Mouse (Mus musculus) E14TG2a.4 (cell line): ENCODE data around the gene Ints12.

Experiments
- CTCF ChIP-seq: conservative IDR thresholded peaks from 2 replicates; pipeline ENCODE4 v1.5.1; 2014; ENCODE audit warnings: low read length
- POU5F1 ChIP-seq: IDR thresholded peaks from 2 replicates; pipeline ENCODE4 v1.6.1; 2014; ENCODE audit warnings: low read length, borderline replicate concordance

- TF ChIP-seq CTCF = no peak
- TF ChIP-seq POU5F1 = no peak
These were observed 6.7 kb downstream of the Ints12 start for GRCm38 (mm10) chr3:133098336-133098735.
